Mouse (Mus musculus): ENCODE data around the gene Anapc11. TPM values are rescaled to one million over a fixed set of nuclear protein-coding genes. Genes with fewer than 3 reads are reported as not detected.

Anapc11 gene
- polyA plus RNA-seq, 1 experiment from 2014 or later, result 200 TPM

GRCm38 (mm10) chr11:120641869-120642268 lies 43.6 kb downstream of the Anapc11 start:
- Histone ChIP-seq H3K9me3 (ENCODE audit: control insufficient read depth, low read length) (no peaks in the 10 kb centered on the region), H3K27me3 (ENCODE audit: control insufficient read depth, insufficient read depth, low read length) (no peaks in the 10 kb centered on the region), H3K9ac (ENCODE audit: low read length) (peak overlapping the region; percentile 17), H3K27ac (ENCODE audit: low read depth, low read length) (no peak overlapping the region), H3K4me2 (ENCODE audit: low read depth, low read length, severe bottlenecking) (no peak overlapping the region), H3K36me3 (ENCODE audit: control insufficient read depth, insufficient read depth, low read length) (no peaks in the 10 kb centered on the region), H3K4me1 (replicated peaks; ENCODE audit: control insufficient read depth, insufficient read depth, low read length) (peaks cover 10% of the 10 kb centered on the region; the same call in 1 of the 2 replicates), H3K4me3 (ENCODE audit: low read depth, low read length) (no peak overlapping the region)
- DNase-seq (ENCODE audit: low spot score) (no peak), ATAC-seq (replicated peaks; ENCODE audit: low FRiP score) (no peak)
- 88% methylated on average over 8 of the region's 8 CpGs for WGBS

- WGBS, result 4% methylated on average over 18 of the region's 18 CpGs
- no peaks in the 10 kb centered on the region for H3K27me3 ChIP-seq (ENCODE audit: control insufficient read depth, insufficient read depth, low read length)
- no peak for DNase-seq (ENCODE audit: low spot score)
- peaks cover 13% of the 10 kb centered on the region; the same call in 1 of the 2 replicates for H3K4me1 ChIP-seq (replicated peaks; ENCODE audit: control insufficient read depth, insufficient read depth, low read length)
- H3K27ac ChIP-seq (ENCODE audit: low read depth, low read length), result no peak overlapping the region
- peak overlapping the region; percentile 79 for H3K9ac ChIP-seq (ENCODE audit: low read length)
- no peaks in the 10 kb centered on the region for H3K36me3 ChIP-seq (ENCODE audit: control insufficient read depth, insufficient read depth, low read length)
- peak; percentile 52 for ATAC-seq (replicated peaks; ENCODE audit: low FRiP score)
- peak overlapping the region; percentile 43 for H3K4me3 ChIP-seq (ENCODE audit: low read depth, low read length)
- H3K4me2 ChIP-seq (ENCODE audit: low read depth, low read length, severe bottlenecking), result peak overlapping the region; percentile 78
- no peaks in the 10 kb centered on the region for H3K9me3 ChIP-seq (ENCODE audit: control insufficient read depth, low read length)
Measured at GRCm38 (mm10) chr11:120642939-120643600, 44.8 kb downstream of the Anapc11 start.

GRCm38 (mm10) chr11:120643601-120643987 lies 45.4 kb downstream of the Anapc11 start, which contains the start of gene Pycr1:
Gene Pycr1 (minus strand): TSS chr11:120643769.
- Histone ChIP-seq H3K4me3 (ENCODE audit: low read depth, low read length) (peak within 1 kb of the TSS; percentile 43), H3K27ac (ENCODE audit: low read depth, low read length) (no peak within 1 kb of the TSS), H3K9ac (ENCODE audit: low read length) (peak within 1 kb of the TSS; percentile 79), H3K27me3 (ENCODE audit: control insufficient read depth, insufficient read depth, low read length) (no peaks in the 10 kb centered on the region), H3K4me1 (replicated peaks; ENCODE audit: control insufficient read depth, insufficient read depth, low read length) (peaks cover 13% of the 10 kb centered on the region; the same call in 1 of the 2 replicates), H3K4me2 (ENCODE audit: low read depth, low read length, severe bottlenecking) (peak within 1 kb of the TSS; percentile 78), H3K36me3 (ENCODE audit: control insufficient read depth, insufficient read depth, low read length) (no peaks in the 10 kb centered on the region), H3K9me3 (ENCODE audit: control insufficient read depth, low read length) (no peaks in the 10 kb centered on the region)
- ATAC-seq (replicated peaks; ENCODE audit: low FRiP score), result peak; percentile 100
- 0% methylated on average over 15 of the region's 15 CpGs for WGBS
- DNase-seq (ENCODE audit: low spot score), result peak; percentile 96

GRCm38 (mm10) chr11:120647047-120647830 lies 49.0 kb downstream of the Anapc11 start:
- Histone ChIP-seq H3K4me3 (ENCODE audit: low read depth, low read length) (no peak overlapping the region), H3K36me3 (ENCODE audit: control insufficient read depth, insufficient read depth, low read length) (no peaks in the 10 kb centered on the region), H3K27ac (ENCODE audit: low read depth, low read length) (no peak overlapping the region), H3K9ac (ENCODE audit: low read length) (no peak overlapping the region), H3K4me1 (replicated peaks; ENCODE audit: control insufficient read depth, insufficient read depth, low read length) (peaks cover 13% of the 10 kb centered on the region; the same call in 1 of the 2 replicates), H3K27me3 (ENCODE audit: control insufficient read depth, insufficient read depth, low read length) (no peaks in the 10 kb centered on the region), H3K9me3 (ENCODE audit: control insufficient read depth, low read length) (no peaks in the 10 kb centered on the region), H3K4me2 (ENCODE audit: low read depth, low read length, severe bottlenecking) (no peak overlapping the region)
- no peak for ATAC-seq (replicated peaks; ENCODE audit: low FRiP score)
- no peak for DNase-seq (ENCODE audit: low spot score)
- WGBS, result 79% methylated on average over 35 of the region's 35 CpGs

- H3K4me1 ChIP-seq (replicated peaks; ENCODE audit: control insufficient read depth, insufficient read depth, low read length), result peaks cover 7% of the 10 kb centered on the region; the same call in 1 of the 2 replicates
- no peaks in the 10 kb centered on the region for H3K27me3 ChIP-seq (ENCODE audit: control insufficient read depth, insufficient read depth, low read length)
- peak within 1 kb of the TSS; percentile 35 for H3K9ac ChIP-seq (ENCODE audit: low read length)
- peak within 1 kb of the TSS; percentile 22; the same call in 1 of the 2 replicates for H3K4me2 ChIP-seq (ENCODE audit: low read depth, low read length, severe bottlenecking)
- no peak within 1 kb of the TSS for H3K27ac ChIP-seq (ENCODE audit: low read depth, low read length)
- H3K36me3 ChIP-seq (ENCODE audit: control insufficient read depth, insufficient read depth, low read length), result no peaks in the 10 kb centered on the region
- 8% methylated on average over 13 of the region's 13 CpGs for WGBS
- no peak for ATAC-seq (replicated peaks; ENCODE audit: low FRiP score)
- no peak for DNase-seq (ENCODE audit: low spot score)
- H3K4me3 ChIP-seq (ENCODE audit: low read depth, low read length), result no peak within 1 kb of the TSS
- H3K9me3 ChIP-seq (ENCODE audit: control insufficient read depth, low read length), result no peaks in the 10 kb centered on the region
Measured at GRCm38 (mm10) chr11:120648001-120648476, 49.8 kb downstream of the Anapc11 start, which contains the start of gene Myadml2. Gene Myadml2 (minus strand): TSS chr11:120648158.

- no peaks in the 10 kb centered on the region; the same call in 1 of the 2 replicates for H3K27me3 ChIP-seq (ENCODE audit: control insufficient read depth, insufficient read depth, low read length)
Measured at GRCm38 (mm10) chr11:120651872-120652271, 53.7 kb downstream of the Anapc11 start.

GRCm38 (mm10) chr11:120654741-120655140 lies 56.5 kb downstream of the Anapc11 start:
- Histone ChIP-seq H3K9me3 (ENCODE audit: control insufficient read depth, low read length) (no peaks in the 10 kb centered on the region), H3K4me2 (ENCODE audit: low read depth, low read length, severe bottlenecking) (no peak overlapping the region), H3K4me1 (replicated peaks; ENCODE audit: control insufficient read depth, insufficient read depth, low read length) (no peaks in the 10 kb centered on the region), H3K27ac (ENCODE audit: low read depth, low read length) (no peak overlapping the region), H3K9ac (ENCODE audit: low read length) (no peak overlapping the region), H3K4me3 (ENCODE audit: low read depth, low read length) (no peak overlapping the region), H3K27me3 (ENCODE audit: control insufficient read depth, insufficient read depth, low read length) (peaks cover 24% of the 10 kb centered on the region), H3K36me3 (ENCODE audit: control insufficient read depth, insufficient read depth, low read length) (no peaks in the 10 kb centered on the region)
- 73% methylated on average over 3 of the region's 3 CpGs for WGBS
- ATAC-seq (replicated peaks; ENCODE audit: low FRiP score) (no peak), DNase-seq (ENCODE audit: low spot score) (peak; percentile 30)

More at GRCm38 (mm10) chr11:120651872-120652271, 53.7 kb downstream of the Anapc11 start:
- Histone ChIP-seq H3K36me3 (ENCODE audit: control insufficient read depth, insufficient read depth, low read length) (no peaks in the 10 kb centered on the region), H3K27ac (ENCODE audit: low read depth, low read length) (no peak overlapping the region), H3K4me3 (ENCODE audit: low read depth, low read length) (no peak overlapping the region), H3K9ac (ENCODE audit: low read length) (no peak overlapping the region), H3K4me1 (replicated peaks; ENCODE audit: control insufficient read depth, insufficient read depth, low read length) (peaks cover 3% of the 10 kb centered on the region; the same call in 1 of the 2 replicates), H3K9me3 (ENCODE audit: control insufficient read depth, low read length) (no peaks in the 10 kb centered on the region), H3K4me2 (ENCODE audit: low read depth, low read length, severe bottlenecking) (no peak overlapping the region)
- DNase-seq (ENCODE audit: low spot score) (peak; percentile 44), ATAC-seq (replicated peaks; ENCODE audit: low FRiP score) (no peak)
- WGBS, result 63% methylated on average over 3 of the region's 3 CpGs

GRCm38 (mm10) chr11:120657301-120657700 lies 59.1 kb downstream of the Anapc11 start:
- Histone ChIP-seq H3K4me3 (ENCODE audit: low read depth, low read length) (no peak overlapping the region), H3K36me3 (ENCODE audit: control insufficient read depth, insufficient read depth, low read length) (no peaks in the 10 kb centered on the region), H3K9ac (ENCODE audit: low read length) (no peak overlapping the region), H3K27ac (ENCODE audit: low read depth, low read length) (no peak overlapping the region), H3K9me3 (ENCODE audit: control insufficient read depth, low read length) (no peaks in the 10 kb centered on the region), H3K4me2 (ENCODE audit: low read depth, low read length, severe bottlenecking) (no peak overlapping the region), H3K27me3 (ENCODE audit: control insufficient read depth, insufficient read depth, low read length) (peaks cover 50% of the 10 kb centered on the region), H3K4me1 (replicated peaks; ENCODE audit: control insufficient read depth, insufficient read depth, low read length) (peaks cover 12% of the 10 kb centered on the region)
- WGBS, result 83% methylated on average over 4 of the region's 4 CpGs
- DNase-seq (ENCODE audit: low spot score) (no peak), ATAC-seq (replicated peaks; ENCODE audit: low FRiP score) (no peak)

All from forebrain, embryonic 11.5 days (tissue).